Mouse (Mus musculus): ENCODE data around the gene Ankef1. TPM values are rescaled to one million over a fixed set of nuclear protein-coding genes. Genes with fewer than 3 reads are reported as not detected.

Ankef1 gene
- polyA plus RNA-seq, 1 experiment from 2014 or later = 0.50 TPM

Other genes starting within 250 kb of the Ankef1 start
- 34.9 and 41.8 TPM in 2 replicates for gene Pak7, start 113.9 kb upstream of the Ankef1 start, polyA plus RNA-seq (2014; fragmentation: Nextera tagmentation; extraction: Ambion mirVana)
- gene Snap25, start 211.5 kb downstream of the Ankef1 start, polyA plus RNA-seq (2014; fragmentation: Nextera tagmentation; extraction: Ambion mirVana) = 125 and 138 TPM in 2 replicates